Mouse (Mus musculus) brain, embryonic 14.5 days (tissue): ENCODE measurements at regions not wholly inside any gene's neighbourhood (a gene's known extent, or its start where the extent isn't known, plus 50 kb on each side); places are given as distances from the start of the nearest gene placed in this dataset.

Experiments used
- CTCF ChIP-seq: fragments of 200-500 bp; IDR thresholded peaks from 2 replicates; pipeline ENCODE4 v1.5.1; 2012; ENCODE audit warnings: inconsistent platforms, mild to moderate bottlenecking, moderate library complexity, borderline replicate concordance; ENCODE audit not compliant: insufficient read depth, insufficient read length; ENCODE audit errors: extremely low read depth
- POLR2A ChIP-seq: fragments of 200-500 bp; IDR thresholded peaks from 2 replicates; pipeline ENCODE4 v1.6.1; 2012; ENCODE audit warnings: mild to moderate bottlenecking, inconsistent platforms, borderline replicate concordance; ENCODE audit not compliant: poor library complexity, insufficient read depth, insufficient read length, severe bottlenecking; ENCODE audit errors: extremely low read depth

DNA sequence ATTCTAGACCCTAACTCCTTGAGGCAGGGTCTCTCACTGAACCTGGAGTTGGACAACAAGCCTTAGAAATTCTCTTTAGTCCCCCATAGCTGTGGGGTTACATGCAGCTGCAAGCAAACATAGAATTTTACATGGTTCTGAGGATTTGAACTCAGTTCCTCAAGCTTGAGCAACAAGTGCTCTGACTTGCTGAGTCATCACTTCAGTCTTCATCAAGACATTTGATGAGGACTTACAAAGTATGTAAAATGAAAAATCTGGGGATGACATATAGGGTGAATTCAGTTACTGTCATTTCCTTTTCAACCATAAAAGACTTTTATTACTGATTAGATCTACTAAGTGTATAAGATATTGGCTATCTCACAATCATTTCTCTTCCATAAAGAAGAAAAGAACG lies 396.1 kb downstream of the Kif16b start:
- TF ChIP-seq CTCF (no peak), POLR2A (no peak)
